Mouse (Mus musculus) MN1 (cell line): ENCODE results near the gene Ctf2.

ENCODE experiments used
- DNase-seq: peaks from one replicate; pipeline ENCODE4 v3.0.0-alpha.2; 2016; ENCODE audit warnings: low spot score

Gene Ctf2

GRCm38 (mm10) chr7:127760478-127760877 lies 28.5 kb upstream of the Ctf2 start:
- no peak for DNase-seq

DNA sequence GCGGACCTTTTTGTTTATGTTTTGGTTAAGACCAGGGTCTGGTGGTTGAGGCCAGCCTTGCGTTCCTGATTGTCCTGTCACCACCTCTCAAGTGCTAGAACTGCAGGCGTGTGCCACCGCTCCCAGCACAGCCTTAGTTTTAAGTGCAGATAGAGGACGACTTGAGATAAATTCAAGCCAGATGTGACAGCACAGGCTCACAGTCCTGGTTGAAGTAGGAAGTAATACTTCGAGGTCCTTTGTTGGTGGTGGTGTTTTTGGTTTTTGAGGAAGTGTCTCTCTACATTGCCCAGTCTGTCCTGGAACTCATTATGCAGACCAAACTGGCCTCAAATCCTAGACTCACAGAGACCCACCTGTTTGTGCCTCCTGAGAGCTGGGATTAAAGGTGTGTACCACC lies 27.8 kb upstream of the Ctf2 start:
- no peak for DNase-seq

DNA sequence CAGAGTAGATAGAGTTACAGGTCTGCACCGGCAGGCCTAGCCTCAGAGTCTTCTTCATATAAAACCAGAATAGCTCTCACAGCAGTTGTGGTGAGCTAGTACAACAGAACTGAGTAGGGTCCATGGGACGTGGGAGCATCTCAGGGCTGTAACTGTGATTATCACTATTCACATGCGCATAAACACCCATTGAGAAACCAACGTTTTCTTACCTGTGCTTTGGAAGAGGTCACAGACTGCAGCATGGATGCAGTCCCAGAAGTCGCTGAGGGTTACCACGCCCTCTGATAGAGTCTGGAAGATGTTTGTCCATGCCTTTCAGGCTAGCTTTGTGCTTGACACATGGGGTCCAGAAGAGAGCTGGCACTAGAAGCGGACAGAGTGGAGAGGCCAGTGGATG lies 21.8 kb upstream of the Ctf2 start:
- no peak for DNase-seq

DNA sequence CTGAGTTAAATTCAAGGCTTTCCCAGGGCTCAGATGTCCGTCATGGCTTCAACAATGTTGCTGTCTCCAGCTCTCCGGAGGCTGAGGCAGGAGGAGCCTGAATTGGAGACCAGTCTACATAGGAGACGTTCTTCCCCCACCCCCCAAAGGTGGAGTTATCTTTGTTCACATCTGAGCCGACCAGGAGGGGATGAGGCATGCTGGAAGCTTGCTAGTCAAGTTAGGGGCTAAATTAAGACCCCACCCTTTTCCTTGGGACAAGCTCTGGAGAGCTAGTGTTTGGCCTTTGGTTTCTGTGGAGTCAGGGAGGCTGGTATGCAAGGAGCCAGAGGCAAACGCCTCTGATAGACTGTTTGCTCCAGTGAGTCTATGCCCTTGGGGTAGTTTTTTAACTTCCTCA lies 21.2 kb upstream of the Ctf2 start:
- no peak for DNase-seq

GRCm38 (mm10) chr7:127752069-127752468 lies 20.1 kb upstream of the Ctf2 start:
- no peak for DNase-seq

DNA sequence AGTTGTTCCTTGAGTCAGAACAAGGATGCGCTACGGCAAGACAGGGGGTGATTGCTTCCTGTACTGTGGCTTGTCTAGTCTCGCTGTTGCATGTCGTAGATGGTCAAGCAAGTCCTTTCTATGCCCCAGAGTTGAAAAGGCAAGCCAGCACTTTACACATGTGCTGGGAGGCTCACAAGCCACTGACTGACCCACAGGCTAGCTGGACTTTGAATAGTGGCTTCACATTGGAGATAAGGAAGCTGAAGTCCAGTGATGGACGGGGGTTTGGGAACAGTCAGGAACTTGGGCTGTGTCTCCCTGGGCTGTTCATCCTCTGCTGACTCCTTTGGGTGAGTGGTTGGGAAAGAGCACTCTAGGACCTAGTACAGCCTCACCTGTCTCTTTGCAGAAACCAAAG lies 19.7 kb upstream of the Ctf2 start:
- no peak for DNase-seq

DNA sequence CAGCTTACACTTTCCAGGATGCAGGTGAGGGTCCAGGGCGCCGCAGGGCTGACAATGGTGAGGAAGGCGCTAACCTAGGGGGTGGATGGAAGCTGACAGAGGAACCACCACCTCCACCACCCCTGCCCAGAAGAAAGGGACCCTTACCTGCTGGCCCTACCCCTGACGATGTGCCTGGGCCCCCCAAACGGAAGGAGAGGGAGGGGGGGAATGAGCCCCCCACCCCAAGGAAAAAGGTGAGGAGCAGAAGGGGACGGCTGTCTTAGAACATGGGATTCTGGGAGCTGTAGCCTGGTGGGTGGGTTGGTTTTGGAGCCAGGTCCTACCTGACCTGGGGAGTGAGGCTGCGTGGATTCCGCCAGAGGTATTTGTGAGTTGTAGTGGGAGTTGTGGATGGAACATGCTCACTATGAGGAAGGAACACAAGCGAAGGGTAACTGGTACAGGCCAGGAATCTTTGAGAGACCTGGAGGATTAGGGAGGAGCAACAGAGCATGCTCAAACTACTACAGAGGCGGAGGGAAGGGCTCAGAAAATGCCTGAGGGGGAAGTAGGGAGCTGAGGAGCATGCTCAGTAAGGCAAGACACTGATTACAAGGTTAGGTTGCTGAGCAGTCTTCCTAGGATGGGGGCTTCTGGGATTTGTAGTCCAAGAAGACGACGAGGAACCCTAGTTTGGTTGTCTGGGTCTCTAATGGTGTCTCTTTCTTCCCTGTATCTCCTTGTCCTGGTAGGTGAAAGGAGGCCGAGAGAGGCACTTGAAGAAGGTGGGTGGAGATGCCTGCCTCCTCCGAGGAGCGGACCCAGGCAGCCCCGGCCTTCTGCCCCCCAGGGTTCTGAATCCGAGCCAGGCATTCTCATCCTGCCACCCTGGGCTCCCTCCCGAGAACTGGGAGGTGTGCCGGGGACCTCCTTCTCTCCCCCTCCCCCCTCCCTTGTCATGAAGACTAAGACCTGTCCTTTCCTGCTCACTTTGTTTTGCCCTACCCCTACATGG lies 18.5 kb upstream of the Ctf2 start:
- no peak for DNase-seq

DNA sequence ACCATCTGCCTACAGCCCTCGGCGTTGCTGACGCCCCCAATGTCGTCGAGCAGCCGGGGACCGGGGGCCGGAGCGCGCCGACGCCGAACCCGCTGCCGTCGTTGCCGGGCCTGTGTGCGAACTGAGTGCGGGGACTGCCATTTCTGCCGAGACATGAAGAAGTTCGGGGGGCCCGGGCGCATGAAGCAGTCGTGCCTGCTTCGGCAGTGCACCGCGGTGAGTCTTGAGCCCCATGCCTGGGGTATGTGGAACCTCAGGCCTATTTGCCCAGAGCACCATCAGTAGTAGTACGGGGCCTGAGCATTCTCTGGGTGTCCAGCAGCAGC lies 16.2 kb upstream of the Ctf2 start:
- no peak for DNase-seq

GRCm38 (mm10) chr7:127747559-127748234 lies 15.7 kb upstream of the Ctf2 start:
- DNase-seq, result no peak

- DNase-seq, result peak; percentile 45
Observed at GRCm38 (mm10) chr7:127746494-127747491, 14.8 kb upstream of the Ctf2 start.

DNA sequence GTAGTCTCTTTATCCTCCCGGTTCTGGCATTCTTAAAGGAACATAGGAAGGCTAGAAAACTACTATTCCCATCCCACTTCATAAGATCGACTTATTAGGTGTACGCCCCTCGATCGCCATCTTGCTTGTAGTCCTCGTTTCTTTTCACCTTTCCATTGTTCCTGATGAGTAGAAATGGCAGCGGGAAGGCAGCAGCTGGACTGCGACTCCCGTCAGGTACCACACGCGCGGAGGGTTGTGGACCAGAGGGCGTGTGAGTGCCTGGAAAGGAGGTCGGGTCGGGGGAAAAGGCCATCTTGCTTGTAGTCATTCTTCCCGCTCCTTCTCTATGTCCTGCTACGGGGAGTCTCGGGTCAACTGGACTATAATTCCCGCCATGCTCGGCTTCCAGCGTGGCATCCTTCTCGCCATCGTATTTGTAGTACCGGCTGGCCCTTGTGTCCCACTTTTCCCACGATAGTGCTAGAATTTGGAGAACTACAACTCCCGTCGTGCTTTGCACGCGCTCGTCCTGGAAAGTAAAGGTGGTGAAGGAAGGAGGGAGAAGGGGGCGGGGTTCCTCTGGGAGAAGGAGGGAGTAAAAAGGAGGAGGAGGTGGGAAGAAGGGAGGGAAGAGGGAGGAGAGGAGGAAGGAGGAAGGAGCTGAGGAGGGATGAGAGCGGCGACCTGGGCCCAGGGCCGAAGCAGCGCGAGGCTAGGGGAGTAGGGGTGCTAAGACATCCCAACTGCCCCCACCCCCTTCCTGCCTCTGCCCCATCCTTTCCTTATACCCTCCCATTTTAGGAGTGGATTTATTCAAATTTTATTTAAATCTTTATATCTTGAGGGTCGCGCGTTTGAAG lies 13.9 kb upstream of the Ctf2 start:
- DNase-seq, result peak; percentile 98

- peak; percentile 97 for DNase-seq
Observed at GRCm38 (mm10) chr7:127745251-127745651, 13.3 kb upstream of the Ctf2 start.

DNA sequence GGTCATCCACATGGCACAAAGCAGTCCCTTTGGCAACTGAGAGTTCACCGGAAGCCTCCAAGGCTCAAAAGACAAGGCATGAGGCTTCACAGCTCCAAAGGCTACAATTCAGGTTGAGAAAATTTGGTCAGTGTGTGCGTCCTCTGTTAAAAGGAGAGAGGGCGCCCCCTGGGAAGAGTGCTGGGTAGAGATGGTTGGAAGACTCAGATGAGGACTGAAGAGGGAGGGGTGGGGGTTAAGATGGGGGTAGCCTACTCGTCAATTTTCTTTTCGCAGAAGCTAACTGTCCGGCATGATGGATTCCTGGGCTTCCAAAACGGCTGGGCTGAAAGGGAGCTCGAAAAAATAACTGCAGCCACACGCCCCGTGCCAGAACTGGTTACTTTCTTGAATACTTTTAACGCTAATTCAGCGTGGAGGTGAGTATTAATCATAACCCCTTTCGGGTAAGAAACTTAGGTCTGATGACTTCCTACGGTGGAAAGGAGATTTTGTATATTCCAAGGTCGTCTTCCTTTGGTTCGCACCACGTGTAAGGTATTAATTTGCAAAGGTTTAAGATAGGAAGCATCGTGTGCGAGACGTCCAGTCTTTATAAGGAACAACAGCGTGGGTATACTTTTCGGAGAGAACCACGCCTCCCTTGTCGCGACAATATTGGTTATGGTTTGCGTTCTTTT lies 12.5 kb upstream of the Ctf2 start, which contains the start of gene Fbxl19:
Gene Fbxl19, plus strand, starts transcription at position 178 of the 680 bp plus-strand sequence.
- DNase-seq, result peak; percentile 88

GRCm38 (mm10) chr7:127730170-127730569 lies 1.8 kb downstream of the Ctf2 start:
- peak; percentile 21 for DNase-seq

DNA sequence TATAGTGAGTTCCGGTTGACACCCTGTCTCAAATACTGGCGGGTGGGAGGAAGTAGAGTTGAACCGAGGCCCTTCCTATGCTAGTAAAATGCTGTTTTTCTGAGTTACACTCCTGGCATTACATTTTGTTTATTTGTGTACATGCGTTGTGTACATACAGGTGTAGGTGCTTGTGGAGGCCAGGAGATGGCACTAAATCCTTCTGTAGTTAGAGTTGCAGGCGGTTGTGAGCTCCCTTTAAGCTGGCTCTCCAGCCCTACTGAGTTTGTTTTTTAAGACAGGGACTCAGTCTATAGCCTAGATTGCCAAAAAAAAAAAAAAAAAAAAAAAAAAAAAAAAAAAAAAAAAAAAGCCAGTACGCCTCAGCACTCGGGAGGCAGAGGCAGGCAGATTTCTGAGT lies 4.1 kb downstream of the Ctf2 start:
- no peak for DNase-seq

- no peak for DNase-seq
Observed at GRCm38 (mm10) chr7:127725924-127726323, 6.0 kb downstream of the Ctf2 start.

DNA sequence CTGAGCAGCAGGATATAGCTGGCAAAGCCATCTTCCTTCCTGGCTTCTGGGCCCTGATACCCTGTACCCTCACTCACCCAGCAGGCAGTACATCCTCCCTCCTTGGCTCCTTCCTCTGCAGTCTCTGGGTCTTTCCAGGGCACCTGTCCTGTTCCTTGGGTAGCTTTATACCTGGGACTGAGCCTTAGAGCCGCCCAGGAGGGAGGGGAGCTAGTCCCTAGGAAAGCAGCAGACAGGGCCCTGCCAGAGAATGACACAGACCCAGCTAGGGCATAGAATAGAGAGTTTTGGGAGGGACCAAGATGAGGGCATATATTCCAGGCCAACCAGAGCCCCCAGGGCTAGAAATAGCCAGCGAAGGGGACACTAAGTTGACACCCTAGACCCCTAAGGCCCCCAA lies 6.5 kb downstream of the Ctf2 start:
- DNase-seq, result no peak

GRCm38 (mm10) chr7:127719258-127719657 lies 12.7 kb downstream of the Ctf2 start:
- DNase-seq, result no peak

- DNase-seq, result no peak
Observed at GRCm38 (mm10) chr7:127718339-127718738, 13.6 kb downstream of the Ctf2 start.

GRCm38 (mm10) chr7:127716992-127717391 lies 15.0 kb downstream of the Ctf2 start:
- no peak for DNase-seq

GRCm38 (mm10) chr7:127714816-127715215 lies 17.1 kb downstream of the Ctf2 start:
- DNase-seq, result no peak
